Mouse (Mus musculus) spleen, postnatal 10 days (tissue): ENCODE measurements around the gene Hprt.
"Not testable (repeated sequence)": the region's sequence is repeated elsewhere in the genome, so short reads cannot be mapped to it uniquely, and the experiment has no call there.

Experiments used
- DNase-seq, 2 experiments: peaks; one replicate each; pipeline ENCODE4 v3.0.0; 2021 to 2022; ENCODE audit warnings: low spot score in 2 of 2

Gene Hprt

GRCm38 (mm10) chrX:52987905-52988783, at the start of gene Hprt:
Gene Hprt (plus strand): TSS chrX:52988137.
- DNase-seq = peak; percentile 72 to 90

- no peak for DNase-seq
These were observed 42.4 kb upstream of the Hprt start for GRCm38 (mm10) chrX:52945509-52945908.

GRCm38 (mm10) chrX:52949713-52950112, 38.2 kb upstream of the Hprt start:
- peak in 1 of 2 experiments; percentile 58 for DNase-seq

- no peak for DNase-seq
These were observed 31.0 kb upstream of the Hprt start for GRCm38 (mm10) chrX:52956942-52957341.

- no peak for DNase-seq
These were observed 26.3 kb upstream of the Hprt start for GRCm38 (mm10) chrX:52961559-52962110.

GRCm38 (mm10) chrX:52965149-52965548, 22.8 kb upstream of the Hprt start:
- DNase-seq = no peak

GRCm38 (mm10) chrX:52971211-52972006, 16.5 kb upstream of the Hprt start:
- peak; percentile 38 to 79 for DNase-seq

GRCm38 (mm10) chrX:52972129-52972528, 15.8 kb upstream of the Hprt start:
- no peak for DNase-seq

GRCm38 (mm10) chrX:52972680-52973079, 15.3 kb upstream of the Hprt start:
- DNase-seq = no peak

- DNase-seq = no peak
These were observed 9.4 kb upstream of the Hprt start for GRCm38 (mm10) chrX:52978576-52978975.

GRCm38 (mm10) chrX:52981378-52981777, 6.6 kb upstream of the Hprt start:
- DNase-seq = no peak

- not testable (repeated sequence) for DNase-seq
These were observed 6.8 kb downstream of the Hprt start for GRCm38 (mm10) chrX:52994726-52995125.

- not testable (repeated sequence) for DNase-seq
These were observed 16.9 kb downstream of the Hprt start for GRCm38 (mm10) chrX:53004887-53005286.

- DNase-seq = no peak
These were observed 18.1 kb downstream of the Hprt start for GRCm38 (mm10) chrX:53006062-53006461.

- DNase-seq = peak in 1 of 2 experiments; percentile 43
These were observed 27.6 kb downstream of the Hprt start for GRCm38 (mm10) chrX:53015549-53015948.

- no peak for DNase-seq
These were observed 35.1 kb downstream of the Hprt start for GRCm38 (mm10) chrX:53023021-53023420.

GRCm38 (mm10) chrX:53024268-53024667, 36.3 kb downstream of the Hprt start:
- DNase-seq = not testable (repeated sequence)

- no peak for DNase-seq
These were observed 37.7 kb downstream of the Hprt start for GRCm38 (mm10) chrX:53025471-53026223.

GRCm38 (mm10) chrX:53029559-53029958, 41.6 kb downstream of the Hprt start:
- DNase-seq = peak in 1 of 2 experiments; percentile 26

- DNase-seq = no peak
These were observed 50.3 kb downstream of the Hprt start for GRCm38 (mm10) chrX:53038194-53038593.

GRCm38 (mm10) chrX:53039651-53040050, 51.7 kb downstream of the Hprt start:
- no peak for DNase-seq

- no peak for DNase-seq
These were observed 52.2 kb downstream of the Hprt start for GRCm38 (mm10) chrX:53040138-53040537.
